ENCODE assay signal across 16 mouse cellular contexts in the genomic region with DNA sequence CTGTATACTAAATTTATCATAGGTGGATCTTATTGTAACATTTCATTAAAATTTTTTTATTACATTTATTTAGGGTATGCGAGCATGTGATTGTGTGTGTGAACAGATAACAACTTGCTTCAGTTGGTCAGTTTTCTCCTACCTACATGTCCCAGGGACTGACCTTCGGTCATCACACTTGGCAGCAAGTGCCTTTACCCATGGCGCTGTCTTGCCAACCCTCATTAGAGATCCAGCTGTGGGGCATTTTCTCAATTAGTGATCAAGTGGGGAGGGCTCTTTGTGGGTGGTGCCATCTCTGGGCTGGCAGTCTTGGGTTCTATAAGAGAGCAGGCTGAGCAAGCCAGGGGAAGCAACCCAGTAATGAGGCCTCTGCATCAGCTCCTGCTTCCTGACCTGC. TPM values are rescaled to one million over a fixed set of nuclear protein-coding genes. Genes with fewer than 3 reads are reported as not detected.
"Had no signal": no experiment of that assay in that cellular context is flagged by ENCODE, and none has a peak within 500 bp of the region (broad histone marks: within the 10 kb centered on the region; RNA-seq: fewer than 3 reads in every experiment).

No protein-coding gene starts in this region.

- DNase-seq: kidney, postnatal 4 days; left cerebral cortex, postnatal 4 days; liver, postnatal 0 days; lung, embryonic 14.5 days; right cerebral cortex, adult 18-20 months; right cerebral cortex, postnatal 14 days; right cerebral cortex, postnatal 4 days; spleen, adult 18-20 months had no signal

- ATAC-seq: intestine, postnatal 0 days; liver, postnatal 0 days; lung, postnatal 0 days; midbrain, embryonic 15.5 days had no signal

RNA-seq across cellular contexts. Expression of a gene that starts 13.9 kb away (rescaled TPM):
- polyA plus RNA-seq: limb, embryonic 12.5 days; limb, embryonic 15.5 days; liver, embryonic 11.5 days; lung, embryonic 14.5 days; midbrain, embryonic 12.5 days; neural tube, embryonic 12.5 days had no signal
